Mouse (Mus musculus): Measurements from ENCODE around the gene Ptprd. TPM values are rescaled to one million over a fixed set of nuclear protein-coding genes. Genes with fewer than 3 reads are reported as not detected.

The Ptprd gene
- total RNA-seq, 1 experiment: 1.3 TPM

DNA sequence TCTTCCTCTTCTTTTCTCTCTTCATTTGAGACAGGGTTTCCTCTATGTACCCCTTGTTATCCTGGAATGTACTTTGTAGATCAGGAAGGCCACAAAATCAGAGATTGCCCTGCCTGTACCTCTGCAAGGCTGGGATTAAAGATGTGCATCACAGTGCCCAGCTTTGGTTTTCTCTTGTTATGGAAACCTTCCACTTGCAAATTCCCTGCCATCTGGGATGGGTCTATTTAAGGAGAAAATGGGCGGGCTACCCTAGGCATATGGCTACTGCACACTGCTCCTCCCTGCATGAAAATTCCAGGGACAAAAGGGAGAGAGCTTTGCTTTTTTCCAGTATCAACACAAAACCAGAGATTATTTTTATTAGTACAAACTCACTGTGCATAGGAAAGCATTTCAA, 2036.7 kb downstream of the Ptprd start:
- no peaks in the 10 kb centered on the region for H3K9me3 ChIP-seq (ENCODE audit: control insufficient read depth, insufficient read depth, low read depth, low read length)
- no peaks in the 10 kb centered on the region for H3K4me1 ChIP-seq (ENCODE audit: control insufficient read depth in 2 of 2, insufficient read depth in 2 of 2, low read length in 2 of 2, poor library complexity in 1 of 2)
- DNase-seq (ENCODE audit: low read depth, low spot score): peak; percentile 1
- no peak for TF ChIP-seq HCFC1 (IDR thresholded peaks at IDR 0.05; ENCODE audit: borderline replicate concordance, insufficient read depth, low read length)
- TF ChIP-seq MAFK (IDR thresholded peaks at IDR 0.05; ENCODE audit: insufficient read depth, low read depth, low read length): no peak
- no peak for TF ChIP-seq ZNF384 (IDR thresholded peaks at IDR 0.05; ENCODE audit: low read depth, low read length)
- TF ChIP-seq CHD2 (IDR thresholded peaks at IDR 0.05; ENCODE audit: low read depth, low read length): no peak
- no peak overlapping the region for H3K4me3 ChIP-seq (ENCODE audit: insufficient read depth in 1 of 2, low read depth in 1 of 2, low read length in 2 of 2, poor library complexity in 1 of 2, severe bottlenecking in 1 of 2)
- no peak overlapping the region for H3K9ac ChIP-seq (ENCODE audit: insufficient read depth, low read depth, low read length, poor library complexity, severe bottlenecking)
- no peak overlapping the region for H3K27ac ChIP-seq (ENCODE audit: insufficient read depth, low read depth, low read length, poor library complexity, severe bottlenecking)
- in situ Hi-C loops (cut with MboI; ENCODE audit: low sequenced_read_pairs in 2 of 2, unreplicated experiment in 2 of 2): no loop called here
- H3K36me3 ChIP-seq (ENCODE audit: control insufficient read depth, insufficient read depth, low read length, poor library complexity, severe bottlenecking): no peaks in the 10 kb centered on the region

DNA sequence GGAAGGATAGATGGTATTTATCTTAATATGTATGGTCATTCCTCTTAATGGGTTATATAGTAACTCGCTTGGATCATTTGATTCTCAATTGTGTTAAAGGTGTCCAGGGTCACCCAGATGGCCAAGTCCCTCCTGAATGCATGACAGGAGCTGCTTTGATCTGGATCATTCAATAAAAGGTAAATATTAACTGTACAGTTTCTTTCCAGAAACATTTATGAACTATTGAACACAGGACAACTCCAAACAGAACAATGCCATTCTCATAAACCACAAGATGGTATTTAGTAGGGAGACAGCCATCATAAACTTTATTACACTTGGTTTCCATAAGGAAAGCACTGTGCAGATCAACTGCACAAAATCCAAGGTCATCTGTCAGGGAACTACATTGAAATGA, 2056.0 kb downstream of the Ptprd start:
- in situ Hi-C loops (cut with MboI; ENCODE audit: low sequenced_read_pairs in 2 of 2, unreplicated experiment in 2 of 2): no loop called here
- TF ChIP-seq ZNF384 (IDR thresholded peaks at IDR 0.05; ENCODE audit: low read depth, low read length): no peak
- TF ChIP-seq CHD2 (IDR thresholded peaks at IDR 0.05; ENCODE audit: low read depth, low read length): no peak
- no peak for TF ChIP-seq MAFK (IDR thresholded peaks at IDR 0.05; ENCODE audit: insufficient read depth, low read depth, low read length)
- TF ChIP-seq HCFC1 (IDR thresholded peaks at IDR 0.05; ENCODE audit: borderline replicate concordance, insufficient read depth, low read length): no peak
- TF ChIP-seq ZC3H11A (IDR thresholded peaks at IDR 0.05; ENCODE audit: borderline replicate concordance, low read depth, low read length): no peak
- no peak for DNase-seq (ENCODE audit: low read depth, low spot score)
- H3K27ac ChIP-seq (ENCODE audit: insufficient read depth, low read depth, low read length, poor library complexity, severe bottlenecking): no peak overlapping the region
- H3K4me3 ChIP-seq (ENCODE audit: insufficient read depth in 1 of 2, low read depth in 1 of 2, low read length in 2 of 2, poor library complexity in 1 of 2, severe bottlenecking in 1 of 2): no peak overlapping the region
- no peaks in the 10 kb centered on the region for H3K9me3 ChIP-seq (ENCODE audit: control insufficient read depth, insufficient read depth, low read depth, low read length)
- H3K9ac ChIP-seq (ENCODE audit: insufficient read depth, low read depth, low read length, poor library complexity, severe bottlenecking): no peak overlapping the region
- no peaks in the 10 kb centered on the region for H3K4me1 ChIP-seq (ENCODE audit: control insufficient read depth in 2 of 2, insufficient read depth in 2 of 2, low read length in 2 of 2, poor library complexity in 1 of 2)
- no peaks in the 10 kb centered on the region for H3K36me3 ChIP-seq (ENCODE audit: control insufficient read depth, insufficient read depth, low read length, poor library complexity, severe bottlenecking)

- no peak overlapping the region for H3K9ac ChIP-seq (ENCODE audit: insufficient read depth, low read depth, low read length, poor library complexity, severe bottlenecking)
- no peak overlapping the region for H3K4me3 ChIP-seq (ENCODE audit: insufficient read depth in 1 of 2, low read depth in 1 of 2, low read length in 2 of 2, poor library complexity in 1 of 2, severe bottlenecking in 1 of 2)
- H3K4me1 ChIP-seq (ENCODE audit: control insufficient read depth in 2 of 2, insufficient read depth in 2 of 2, low read length in 2 of 2, poor library complexity in 1 of 2): no peaks in the 10 kb centered on the region
- DNase-seq (ENCODE audit: low read depth, low spot score): no peak
- in situ Hi-C loops (cut with MboI; ENCODE audit: low sequenced_read_pairs in 2 of 2, unreplicated experiment in 2 of 2): no loop called here
- TF ChIP-seq MAFK (IDR thresholded peaks at IDR 0.05; ENCODE audit: insufficient read depth, low read depth, low read length) (no peak), HCFC1 (IDR thresholded peaks at IDR 0.05; ENCODE audit: borderline replicate concordance, insufficient read depth, low read length) (no peak), ZC3H11A (IDR thresholded peaks at IDR 0.05; ENCODE audit: borderline replicate concordance, low read depth, low read length) (no peak), CHD2 (IDR thresholded peaks at IDR 0.05; ENCODE audit: low read depth, low read length) (no peak), ZNF384 (IDR thresholded peaks at IDR 0.05; ENCODE audit: low read depth, low read length) (no peak)
- H3K9me3 ChIP-seq (ENCODE audit: control insufficient read depth, insufficient read depth, low read depth, low read length): no peaks in the 10 kb centered on the region
- no peak overlapping the region for H3K27ac ChIP-seq (ENCODE audit: insufficient read depth, low read depth, low read length, poor library complexity, severe bottlenecking)
- no peaks in the 10 kb centered on the region for H3K36me3 ChIP-seq (ENCODE audit: control insufficient read depth, insufficient read depth, low read length, poor library complexity, severe bottlenecking)
Measured at GRCm38 (mm10) chr4:76154190-76154589, 2057.6 kb downstream of the Ptprd start.

- no peaks in the 10 kb centered on the region for H3K4me1 ChIP-seq (ENCODE audit: control insufficient read depth in 2 of 2, insufficient read depth in 2 of 2, low read length in 2 of 2, poor library complexity in 1 of 2)
- no peak overlapping the region for H3K27ac ChIP-seq (ENCODE audit: insufficient read depth, low read depth, low read length, poor library complexity, severe bottlenecking)
- no peak for DNase-seq (ENCODE audit: low read depth, low spot score)
- no peak for TF ChIP-seq ZNF384 (IDR thresholded peaks at IDR 0.05; ENCODE audit: low read depth, low read length)
- TF ChIP-seq CHD2 (IDR thresholded peaks at IDR 0.05; ENCODE audit: low read depth, low read length): no peak
- TF ChIP-seq ZC3H11A (IDR thresholded peaks at IDR 0.05; ENCODE audit: borderline replicate concordance, low read depth, low read length): no peak
- TF ChIP-seq HCFC1 (IDR thresholded peaks at IDR 0.05; ENCODE audit: borderline replicate concordance, insufficient read depth, low read length): no peak
- no peak for TF ChIP-seq MAFK (IDR thresholded peaks at IDR 0.05; ENCODE audit: insufficient read depth, low read depth, low read length)
- in situ Hi-C loops (cut with MboI; ENCODE audit: low sequenced_read_pairs in 2 of 2, unreplicated experiment in 2 of 2): no loop called here
- no peaks in the 10 kb centered on the region for H3K9me3 ChIP-seq (ENCODE audit: control insufficient read depth, insufficient read depth, low read depth, low read length)
- H3K9ac ChIP-seq (ENCODE audit: insufficient read depth, low read depth, low read length, poor library complexity, severe bottlenecking): no peak overlapping the region
- H3K36me3 ChIP-seq (ENCODE audit: control insufficient read depth, insufficient read depth, low read length, poor library complexity, severe bottlenecking): no peaks in the 10 kb centered on the region
- H3K4me3 ChIP-seq (ENCODE audit: insufficient read depth in 1 of 2, low read depth in 1 of 2, low read length in 2 of 2, poor library complexity in 1 of 2, severe bottlenecking in 1 of 2): no peak overlapping the region
Measured at GRCm38 (mm10) chr4:76144925-76145324, 2066.8 kb downstream of the Ptprd start.

- H3K27ac ChIP-seq (ENCODE audit: insufficient read depth, low read depth, low read length, poor library complexity, severe bottlenecking): no peak overlapping the region
- no peaks in the 10 kb centered on the region for H3K4me1 ChIP-seq (ENCODE audit: control insufficient read depth in 2 of 2, insufficient read depth in 2 of 2, low read length in 2 of 2, poor library complexity in 1 of 2)
- DNase-seq (ENCODE audit: low read depth, low spot score): no peak
- H3K36me3 ChIP-seq (ENCODE audit: control insufficient read depth, insufficient read depth, low read length, poor library complexity, severe bottlenecking): no peaks in the 10 kb centered on the region
- H3K4me3 ChIP-seq (ENCODE audit: insufficient read depth in 1 of 2, low read depth in 1 of 2, low read length in 2 of 2, poor library complexity in 1 of 2, severe bottlenecking in 1 of 2): no peak overlapping the region
- H3K9me3 ChIP-seq (ENCODE audit: control insufficient read depth, insufficient read depth, low read depth, low read length): no peaks in the 10 kb centered on the region
- in situ Hi-C loops (cut with MboI; ENCODE audit: low sequenced_read_pairs in 2 of 2, unreplicated experiment in 2 of 2): no loop called here
- no peak for TF ChIP-seq CHD2 (IDR thresholded peaks at IDR 0.05; ENCODE audit: low read depth, low read length)
- no peak for TF ChIP-seq ZNF384 (IDR thresholded peaks at IDR 0.05; ENCODE audit: low read depth, low read length)
- TF ChIP-seq MAFK (IDR thresholded peaks at IDR 0.05; ENCODE audit: insufficient read depth, low read depth, low read length): no peak
- TF ChIP-seq HCFC1 (IDR thresholded peaks at IDR 0.05; ENCODE audit: borderline replicate concordance, insufficient read depth, low read length): no peak
- no peak for TF ChIP-seq ZC3H11A (IDR thresholded peaks at IDR 0.05; ENCODE audit: borderline replicate concordance, low read depth, low read length)
- H3K9ac ChIP-seq (ENCODE audit: insufficient read depth, low read depth, low read length, poor library complexity, severe bottlenecking): no peak overlapping the region
Measured at GRCm38 (mm10) chr4:76144333-76144732, 2067.4 kb downstream of the Ptprd start.
